Mouse (Mus musculus): Measurements from ENCODE around the gene Plcb4. TPM values are rescaled to one million over a fixed set of nuclear protein-coding genes. Genes with fewer than 3 reads are reported as not detected.

The Plcb4 gene
- polyA plus RNA-seq, 1 experiment from 2014 or later, result 16.4 TPM

GRCm38 (mm10) chr2:135963089-135963488, 304.3 kb downstream of the Plcb4 start:
- Histone ChIP-seq H3K27ac (ENCODE audit: low read length) (no peak overlapping the region), H3K4me2 (ENCODE audit: low read depth, low read length) (no peak overlapping the region), H3K27me3 (ENCODE audit: control insufficient read depth, insufficient read depth, low read depth, low read length) (no peaks in the 10 kb centered on the region), H3K9ac (ENCODE audit: low read length) (no peak overlapping the region), H3K9me3 (ENCODE audit: control insufficient read depth, low read length) (no peaks in the 10 kb centered on the region), H3K4me3 (ENCODE audit: low read length) (no peak overlapping the region), H3K36me3 (ENCODE audit: control insufficient read depth, insufficient read depth, low read length) (no peaks in the 10 kb centered on the region), H3K4me1 (replicated peaks; ENCODE audit: control insufficient read depth, insufficient read depth, low read length) (no peaks in the 10 kb centered on the region)
- 77% methylated on average over 14 of the region's 14 CpGs for WGBS
- no peak for ATAC-seq (ENCODE audit: low read depth)

GRCm38 (mm10) chr2:135966871-135967557, 308.2 kb downstream of the Plcb4 start:
- no peaks in the 10 kb centered on the region for H3K36me3 ChIP-seq (ENCODE audit: control insufficient read depth, insufficient read depth, low read length)
- no peaks in the 10 kb centered on the region for H3K9me3 ChIP-seq (ENCODE audit: control insufficient read depth, low read length)
- H3K9ac ChIP-seq (ENCODE audit: low read length), result no peak overlapping the region
- H3K27ac ChIP-seq (ENCODE audit: low read length), result no peak overlapping the region
- H3K27me3 ChIP-seq (ENCODE audit: control insufficient read depth, insufficient read depth, low read depth, low read length), result no peaks in the 10 kb centered on the region
- no peak for ATAC-seq (ENCODE audit: low read depth)
- H3K4me2 ChIP-seq (ENCODE audit: low read depth, low read length), result no peak overlapping the region
- no peaks in the 10 kb centered on the region for H3K4me1 ChIP-seq (replicated peaks; ENCODE audit: control insufficient read depth, insufficient read depth, low read length)
- H3K4me3 ChIP-seq (ENCODE audit: low read length), result no peak overlapping the region
- WGBS, result 54% methylated on average over 16 of the region's 16 CpGs

- Histone ChIP-seq H3K36me3 (ENCODE audit: control insufficient read depth, insufficient read depth, low read length) (no peaks in the 10 kb centered on the region), H3K4me2 (ENCODE audit: low read depth, low read length) (no peak overlapping the region), H3K9me3 (ENCODE audit: control insufficient read depth, low read length) (no peaks in the 10 kb centered on the region), H3K9ac (ENCODE audit: low read length) (no peak overlapping the region), H3K4me3 (ENCODE audit: low read length) (no peak overlapping the region), H3K27ac (ENCODE audit: low read length) (no peak overlapping the region), H3K27me3 (ENCODE audit: control insufficient read depth, insufficient read depth, low read depth, low read length) (no peaks in the 10 kb centered on the region), H3K4me1 (replicated peaks; ENCODE audit: control insufficient read depth, insufficient read depth, low read length) (no peaks in the 10 kb centered on the region)
- 91% methylated on average over 12 of the region's 12 CpGs for WGBS
- ATAC-seq (ENCODE audit: low read depth), result no peak
Measured at GRCm38 (mm10) chr2:135968159-135968558, 309.3 kb downstream of the Plcb4 start.

- Histone ChIP-seq H3K9me3 (ENCODE audit: control insufficient read depth, low read length) (no peaks in the 10 kb centered on the region), H3K27me3 (ENCODE audit: control insufficient read depth, insufficient read depth, low read depth, low read length) (no peaks in the 10 kb centered on the region), H3K36me3 (ENCODE audit: control insufficient read depth, insufficient read depth, low read length) (no peaks in the 10 kb centered on the region), H3K27ac (ENCODE audit: low read length) (no peak overlapping the region), H3K9ac (ENCODE audit: low read length) (no peak overlapping the region), H3K4me1 (replicated peaks; ENCODE audit: control insufficient read depth, insufficient read depth, low read length) (no peaks in the 10 kb centered on the region), H3K4me2 (ENCODE audit: low read depth, low read length) (no peak overlapping the region), H3K4me3 (ENCODE audit: low read length) (no peak overlapping the region)
- 92% methylated on average over 4 of the region's 4 CpGs for WGBS
- ATAC-seq (ENCODE audit: low read depth), result no peak
Measured at GRCm38 (mm10) chr2:135970902-135971301, 312.1 kb downstream of the Plcb4 start.

GRCm38 (mm10) chr2:135975978-135976377, 317.2 kb downstream of the Plcb4 start:
- Histone ChIP-seq H3K4me2 (ENCODE audit: low read depth, low read length) (no peak overlapping the region), H3K36me3 (ENCODE audit: control insufficient read depth, insufficient read depth, low read length) (no peaks in the 10 kb centered on the region), H3K9ac (ENCODE audit: low read length) (no peak overlapping the region), H3K27ac (ENCODE audit: low read length) (no peak overlapping the region), H3K4me1 (replicated peaks; ENCODE audit: control insufficient read depth, insufficient read depth, low read length) (no peaks in the 10 kb centered on the region), H3K27me3 (ENCODE audit: control insufficient read depth, insufficient read depth, low read depth, low read length) (no peaks in the 10 kb centered on the region), H3K4me3 (ENCODE audit: low read length) (no peak overlapping the region), H3K9me3 (ENCODE audit: control insufficient read depth, low read length) (no peaks in the 10 kb centered on the region)
- ATAC-seq (ENCODE audit: low read depth), result no peak
- 82% methylated on average over 9 of the region's 9 CpGs for WGBS

DNA sequence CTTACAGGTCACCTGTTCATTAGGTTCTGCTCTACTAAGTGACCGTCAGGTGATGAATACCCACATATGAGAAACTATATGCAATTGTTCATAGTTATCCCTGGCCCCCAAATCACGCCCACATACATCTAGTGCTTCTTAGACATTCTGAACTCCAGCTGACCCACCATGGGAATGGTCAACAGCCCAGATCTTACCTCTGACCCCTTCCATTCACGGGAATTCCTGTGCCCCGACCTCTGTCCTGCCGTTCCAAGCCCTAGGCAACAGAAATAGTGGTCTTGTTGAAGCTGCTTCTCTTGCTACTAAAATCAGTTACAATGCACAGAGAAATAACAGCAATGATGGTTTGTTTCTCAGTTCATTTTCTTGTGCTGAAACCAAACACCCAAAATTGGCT, 320.0 kb downstream of the Plcb4 start:
- Histone ChIP-seq H3K27ac (ENCODE audit: low read length) (no peak overlapping the region), H3K4me3 (ENCODE audit: low read length) (no peak overlapping the region), H3K4me2 (ENCODE audit: low read depth, low read length) (no peak overlapping the region), H3K4me1 (replicated peaks; ENCODE audit: control insufficient read depth, insufficient read depth, low read length) (no peaks in the 10 kb centered on the region), H3K36me3 (ENCODE audit: control insufficient read depth, insufficient read depth, low read length) (no peaks in the 10 kb centered on the region), H3K9me3 (ENCODE audit: control insufficient read depth, low read length) (no peaks in the 10 kb centered on the region), H3K9ac (ENCODE audit: low read length) (no peak overlapping the region), H3K27me3 (ENCODE audit: control insufficient read depth, insufficient read depth, low read depth, low read length) (no peaks in the 10 kb centered on the region)
- no peak for ATAC-seq (ENCODE audit: low read depth)
- WGBS, result 69% methylated on average over 5 of the region's 5 CpGs

DNA sequence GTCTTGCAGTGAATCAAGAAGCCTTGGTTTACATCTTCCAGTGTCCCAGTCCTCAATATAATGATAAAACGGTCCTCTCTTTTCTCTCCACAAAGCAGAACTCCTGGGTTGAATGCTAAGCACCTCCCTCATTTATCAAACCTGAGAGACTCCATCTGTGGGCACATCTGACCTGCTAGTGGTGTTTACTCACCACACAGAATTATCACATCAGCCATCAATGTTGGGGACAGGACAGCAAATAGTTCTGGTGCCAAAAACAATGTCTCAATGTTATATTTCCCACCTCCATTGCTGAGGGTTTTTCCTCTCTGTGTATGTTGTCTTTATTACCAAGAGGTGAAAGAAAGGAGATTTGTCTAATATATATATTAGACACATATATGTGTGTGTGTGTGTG, 321.6 kb downstream of the Plcb4 start:
- Histone ChIP-seq H3K27ac (ENCODE audit: low read length) (no peak overlapping the region), H3K4me1 (replicated peaks; ENCODE audit: control insufficient read depth, insufficient read depth, low read length) (no peaks in the 10 kb centered on the region), H3K4me3 (ENCODE audit: low read length) (no peak overlapping the region), H3K4me2 (ENCODE audit: low read depth, low read length) (no peak overlapping the region), H3K9me3 (ENCODE audit: control insufficient read depth, low read length) (no peaks in the 10 kb centered on the region), H3K9ac (ENCODE audit: low read length) (no peak overlapping the region), H3K27me3 (ENCODE audit: control insufficient read depth, insufficient read depth, low read depth, low read length) (no peaks in the 10 kb centered on the region), H3K36me3 (ENCODE audit: control insufficient read depth, insufficient read depth, low read length) (no peaks in the 10 kb centered on the region)
- 41% methylated on average over 1 of the region's 1 CpGs for WGBS
- ATAC-seq (ENCODE audit: low read depth), result no peak

GRCm38 (mm10) chr2:135983972-135984371, 325.2 kb downstream of the Plcb4 start:
- no peak overlapping the region for H3K9ac ChIP-seq (ENCODE audit: low read length)
- no peaks in the 10 kb centered on the region for H3K4me1 ChIP-seq (replicated peaks; ENCODE audit: control insufficient read depth, insufficient read depth, low read length)
- no peak overlapping the region for H3K4me3 ChIP-seq (ENCODE audit: low read length)
- WGBS, result 76% methylated on average over 4 of the region's 4 CpGs
- no peak overlapping the region for H3K27ac ChIP-seq (ENCODE audit: low read length)
- ATAC-seq (ENCODE audit: low read depth), result no peak
- no peaks in the 10 kb centered on the region for H3K27me3 ChIP-seq (ENCODE audit: control insufficient read depth, insufficient read depth, low read depth, low read length)
- no peak overlapping the region for H3K4me2 ChIP-seq (ENCODE audit: low read depth, low read length)
- no peaks in the 10 kb centered on the region for H3K36me3 ChIP-seq (ENCODE audit: control insufficient read depth, insufficient read depth, low read length)
- no peaks in the 10 kb centered on the region for H3K9me3 ChIP-seq (ENCODE audit: control insufficient read depth, low read length)

GRCm38 (mm10) chr2:135985536-135986265, 326.9 kb downstream of the Plcb4 start:
- ATAC-seq (ENCODE audit: low read depth), result no peak
- Histone ChIP-seq H3K36me3 (ENCODE audit: control insufficient read depth, insufficient read depth, low read length) (no peaks in the 10 kb centered on the region), H3K27me3 (ENCODE audit: control insufficient read depth, insufficient read depth, low read depth, low read length) (no peaks in the 10 kb centered on the region), H3K4me2 (ENCODE audit: low read depth, low read length) (no peak overlapping the region), H3K9ac (ENCODE audit: low read length) (no peak overlapping the region), H3K9me3 (ENCODE audit: control insufficient read depth, low read length) (no peaks in the 10 kb centered on the region), H3K4me3 (ENCODE audit: low read length) (no peak overlapping the region), H3K27ac (ENCODE audit: low read length) (no peak overlapping the region), H3K4me1 (replicated peaks; ENCODE audit: control insufficient read depth, insufficient read depth, low read length) (no peaks in the 10 kb centered on the region)
- 83% methylated on average over 15 of the region's 15 CpGs for WGBS
